Mouse (Mus musculus): ENCODE results near the gene Ndufv2. TPM values are rescaled to one million over a fixed set of nuclear protein-coding genes. Genes with fewer than 3 reads are reported as not detected.
A peak's percentile ranks its signal among the peaks of the same experiment; 100 is the strongest.
"Not testable (repeated sequence)": the region's sequence is repeated elsewhere in the genome, so short reads cannot be mapped to it uniquely, and the experiment has no call there.

The Ndufv2 gene
- polyA plus RNA-seq, 1 experiment from 2014 or later = 482 TPM

GRCm38 (mm10) chr17:66084486-66084885 lies 16.9 kb downstream of the Ndufv2 start:
- 31% methylated on average over 1 of the region's 1 CpGs for WGBS
- no peak overlapping the region; the same call in 1 of the 2 replicates for H3K9ac ChIP-seq

GRCm38 (mm10) chr17:66077437-66077850 lies 23.9 kb downstream of the Ndufv2 start:
- Histone ChIP-seq H3K4me1 (replicated peaks) (0 out of 2 replicates have a peak, but pooled peaks cover 5% of the 10 kb centered on the region), H3K9me3 (replicated peaks) (no peaks in the 10 kb centered on the region), H3K9ac (peak overlapping the region; percentile 83), H3K4me2 (peak overlapping the region; percentile 85), H3K4me3 (peak overlapping the region; percentile 98), H3K27ac (ENCODE audit: poor library complexity, severe bottlenecking) (peak overlapping the region; percentile 89), H3K27me3 (replicated peaks) (no peaks in the 10 kb centered on the region), H3K36me3 (peaks cover 22% of the 10 kb centered on the region)
- 1% methylated on average over 23 of the region's 23 CpGs for WGBS
- ATAC-seq (ENCODE audit: insufficient number of reproducible peaks, low FRiP score) = peak; percentile 66

More at GRCm38 (mm10) chr17:66084486-66084885, 16.9 kb downstream of the Ndufv2 start:
- Histone ChIP-seq H3K36me3 (peaks cover 55% of the 10 kb centered on the region), H3K4me2 (no peak overlapping the region), H3K4me1 (replicated peaks) (no peaks in the 10 kb centered on the region), H3K4me3 (no peak overlapping the region), H3K9me3 (replicated peaks) (no peaks in the 10 kb centered on the region), H3K27ac (ENCODE audit: poor library complexity, severe bottlenecking) (no peak overlapping the region), H3K27me3 (replicated peaks) (no peaks in the 10 kb centered on the region)
- ATAC-seq (ENCODE audit: insufficient number of reproducible peaks, low FRiP score) = no peak

- H3K27me3 ChIP-seq (replicated peaks) = no peaks in the 10 kb centered on the region
- peak within 1 kb of the TSS; percentile 98 for H3K4me3 ChIP-seq
- peak within 1 kb of the TSS; percentile 85 for H3K4me2 ChIP-seq
- H3K9me3 ChIP-seq (replicated peaks) = no peaks in the 10 kb centered on the region
- H3K9ac ChIP-seq = peak within 1 kb of the TSS; percentile 83
- 0 out of 2 replicates have a peak, but pooled peaks cover 5% of the 10 kb centered on the region for H3K4me1 ChIP-seq (replicated peaks)
- H3K27ac ChIP-seq (ENCODE audit: poor library complexity, severe bottlenecking) = peak within 1 kb of the TSS; percentile 89
- WGBS = 2% methylated on average over 53 of the region's 53 CpGs
- peaks cover 22% of the 10 kb centered on the region for H3K36me3 ChIP-seq
- peak; percentile 99 for ATAC-seq (ENCODE audit: insufficient number of reproducible peaks, low FRiP score)
Observed at GRCm38 (mm10) chr17:66076934-66077333, 24.4 kb downstream of the Ndufv2 start, which contains the start of gene Ankrd12. Gene Ankrd12 (minus strand): TSS chr17:66077089.

- H3K9ac ChIP-seq = peak overlapping the region; percentile 83
- peaks cover 19% of the 10 kb centered on the region for H3K36me3 ChIP-seq
- no peaks in the 10 kb centered on the region for H3K9me3 ChIP-seq (replicated peaks)
- peak overlapping the region; percentile 89 for H3K27ac ChIP-seq (ENCODE audit: poor library complexity, severe bottlenecking)
- peak; percentile 88 for ATAC-seq (ENCODE audit: insufficient number of reproducible peaks, low FRiP score)
- WGBS = 2% methylated on average over 94 of the region's 95 CpGs
- H3K4me3 ChIP-seq = peak overlapping the region; percentile 98
- peak overlapping the region; percentile 85 for H3K4me2 ChIP-seq
- H3K27me3 ChIP-seq (replicated peaks) = no peaks in the 10 kb centered on the region
- 0 out of 2 replicates have a peak, but pooled peaks cover 5% of the 10 kb centered on the region for H3K4me1 ChIP-seq (replicated peaks)
Observed at GRCm38 (mm10) chr17:66076174-66076927, 25.0 kb downstream of the Ndufv2 start.

- Histone ChIP-seq H3K27ac (ENCODE audit: poor library complexity, severe bottlenecking) (0 out of 2 replicates have a peak overlapping the region, but pooled peaks have one; percentile 89), H3K9me3 (replicated peaks) (no peaks in the 10 kb centered on the region), H3K27me3 (replicated peaks) (no peaks in the 10 kb centered on the region), H3K36me3 (peaks cover 14% of the 10 kb centered on the region), H3K4me1 (replicated peaks) (0 out of 2 replicates have a peak, but pooled peaks cover 5% of the 10 kb centered on the region), H3K4me2 (peak overlapping the region; percentile 85), H3K9ac (peak overlapping the region; percentile 83), H3K4me3 (peak overlapping the region; percentile 98)
- 9% methylated on average over 12 of the region's 12 CpGs for WGBS
- ATAC-seq (ENCODE audit: insufficient number of reproducible peaks, low FRiP score) = no peak
Observed at GRCm38 (mm10) chr17:66075827-66076173, 25.6 kb downstream of the Ndufv2 start.

GRCm38 (mm10) chr17:66073971-66074370 lies 27.4 kb downstream of the Ndufv2 start:
- WGBS = 86% methylated on average over 7 of the region's 7 CpGs

GRCm38 (mm10) chr17:66069036-66069435 lies 32.3 kb downstream of the Ndufv2 start:
- not testable (repeated sequence) for H3K9ac ChIP-seq; H3K9me3 ChIP-seq (replicated peaks); H3K4me3 ChIP-seq; ATAC-seq (ENCODE audit: insufficient number of reproducible peaks, low FRiP score); H3K4me1 ChIP-seq (replicated peaks); H3K4me2 ChIP-seq; H3K36me3 ChIP-seq; H3K27ac ChIP-seq (ENCODE audit: poor library complexity, severe bottlenecking); H3K27me3 ChIP-seq (replicated peaks)
- 90% methylated on average over 2 of the region's 2 CpGs for WGBS

More at GRCm38 (mm10) chr17:66073971-66074370, 27.4 kb downstream of the Ndufv2 start:
- Histone ChIP-seq H3K4me3 (no peak overlapping the region), H3K27ac (ENCODE audit: poor library complexity, severe bottlenecking) (no peak overlapping the region), H3K4me2 (no peak overlapping the region), H3K27me3 (replicated peaks) (no peaks in the 10 kb centered on the region), H3K36me3 (peaks cover 3% of the 10 kb centered on the region; the same call in 1 of the 2 replicates), H3K4me1 (replicated peaks) (0 out of 2 replicates have a peak, but pooled peaks cover 5% of the 10 kb centered on the region), H3K9ac (no peak overlapping the region), H3K9me3 (replicated peaks) (no peaks in the 10 kb centered on the region)
- ATAC-seq (ENCODE audit: insufficient number of reproducible peaks, low FRiP score) = no peak

GRCm38 (mm10) chr17:66065115-66065514 lies 36.2 kb downstream of the Ndufv2 start:
- Histone ChIP-seq H3K4me3 (no peak overlapping the region), H3K27me3 (replicated peaks) (no peaks in the 10 kb centered on the region), H3K9me3 (replicated peaks) (no peaks in the 10 kb centered on the region), H3K4me1 (replicated peaks) (no peaks in the 10 kb centered on the region), H3K9ac (no peak overlapping the region), H3K4me2 (no peak overlapping the region), H3K27ac (ENCODE audit: poor library complexity, severe bottlenecking) (no peak overlapping the region), H3K36me3 (no peaks in the 10 kb centered on the region)
- 63% methylated on average over 4 of the region's 4 CpGs for WGBS
- ATAC-seq (ENCODE audit: insufficient number of reproducible peaks, low FRiP score) = no peak

GRCm38 (mm10) chr17:66061241-66061938 lies 40.0 kb downstream of the Ndufv2 start:
- ATAC-seq (ENCODE audit: insufficient number of reproducible peaks, low FRiP score) = no peak
- Histone ChIP-seq H3K27ac (ENCODE audit: poor library complexity, severe bottlenecking) (no peak overlapping the region), H3K27me3 (replicated peaks) (no peaks in the 10 kb centered on the region), H3K9me3 (replicated peaks) (no peaks in the 10 kb centered on the region), H3K4me3 (no peak overlapping the region), H3K4me2 (peak overlapping the region; percentile 23; the same call in 1 of the 2 replicates), H3K9ac (no peak overlapping the region), H3K36me3 (no peaks in the 10 kb centered on the region), H3K4me1 (replicated peaks) (no peaks in the 10 kb centered on the region)
- WGBS = 58% methylated on average over 8 of the region's 8 CpGs

GRCm38 (mm10) chr17:66058160-66058559 lies 43.2 kb downstream of the Ndufv2 start:
- H3K4me3 ChIP-seq = no peak overlapping the region
- H3K4me1 ChIP-seq (replicated peaks) = peaks cover 5% of the 10 kb centered on the region
- H3K9me3 ChIP-seq (replicated peaks) = no peaks in the 10 kb centered on the region
- H3K36me3 ChIP-seq = no peaks in the 10 kb centered on the region
- no peak overlapping the region for H3K27ac ChIP-seq (ENCODE audit: poor library complexity, severe bottlenecking)
- 87% methylated on average over 4 of the region's 4 CpGs for WGBS
- no peak overlapping the region for H3K4me2 ChIP-seq
- H3K27me3 ChIP-seq (replicated peaks) = no peaks in the 10 kb centered on the region
- no peak overlapping the region for H3K9ac ChIP-seq
- ATAC-seq (ENCODE audit: insufficient number of reproducible peaks, low FRiP score) = no peak

GRCm38 (mm10) chr17:66057145-66057544 lies 44.2 kb downstream of the Ndufv2 start:
- Histone ChIP-seq H3K27ac (ENCODE audit: poor library complexity, severe bottlenecking) (no peak overlapping the region), H3K27me3 (replicated peaks) (no peaks in the 10 kb centered on the region), H3K36me3 (no peaks in the 10 kb centered on the region), H3K9ac (no peak overlapping the region), H3K4me3 (no peak overlapping the region), H3K9me3 (replicated peaks) (no peaks in the 10 kb centered on the region), H3K4me2 (no peak overlapping the region), H3K4me1 (replicated peaks) (peaks cover 5% of the 10 kb centered on the region)
- WGBS = 80% methylated on average over 2 of the region's 2 CpGs
- ATAC-seq (ENCODE audit: insufficient number of reproducible peaks, low FRiP score) = no peak
